Mouse (Mus musculus) 3T3-L1 (cell line): ENCODE data around the gene Atg9b.
"Not testable (repeated sequence)": the region's sequence is repeated elsewhere in the genome, so short reads cannot be mapped to it uniquely, and the experiment has no call there.

Experiments
- DNase-seq: peaks from one replicate; pipeline ENCODE4 v3.0.0-alpha.2; 2015; ENCODE audit warnings: low read depth, low spot score

Atg9b gene

DNA sequence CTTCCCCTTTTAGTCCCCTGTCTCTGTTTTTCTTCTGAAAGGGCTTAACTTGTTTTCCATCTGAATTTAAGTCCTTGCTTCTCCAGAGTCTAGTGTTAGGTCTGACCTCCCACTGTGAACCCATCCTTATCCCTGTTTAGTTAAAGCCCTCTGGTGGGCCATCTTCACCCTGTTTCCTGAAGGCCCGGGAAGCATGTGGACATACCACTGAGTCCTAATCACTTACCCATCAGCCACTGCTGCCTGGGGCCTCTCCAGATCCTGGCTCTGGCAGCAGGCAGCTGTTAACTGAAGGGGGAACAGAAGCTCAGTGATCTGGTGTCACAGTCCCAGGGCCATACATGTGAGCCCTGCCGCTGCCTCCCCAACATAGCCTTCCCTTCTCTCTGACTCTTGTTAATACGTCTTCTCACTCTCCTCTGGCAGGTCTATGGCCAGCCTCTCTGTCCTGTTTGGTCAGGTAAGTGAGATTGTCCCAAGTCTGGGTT is 13.5 kb upstream of the Atg9b start:
- no peak for DNase-seq

DNA sequence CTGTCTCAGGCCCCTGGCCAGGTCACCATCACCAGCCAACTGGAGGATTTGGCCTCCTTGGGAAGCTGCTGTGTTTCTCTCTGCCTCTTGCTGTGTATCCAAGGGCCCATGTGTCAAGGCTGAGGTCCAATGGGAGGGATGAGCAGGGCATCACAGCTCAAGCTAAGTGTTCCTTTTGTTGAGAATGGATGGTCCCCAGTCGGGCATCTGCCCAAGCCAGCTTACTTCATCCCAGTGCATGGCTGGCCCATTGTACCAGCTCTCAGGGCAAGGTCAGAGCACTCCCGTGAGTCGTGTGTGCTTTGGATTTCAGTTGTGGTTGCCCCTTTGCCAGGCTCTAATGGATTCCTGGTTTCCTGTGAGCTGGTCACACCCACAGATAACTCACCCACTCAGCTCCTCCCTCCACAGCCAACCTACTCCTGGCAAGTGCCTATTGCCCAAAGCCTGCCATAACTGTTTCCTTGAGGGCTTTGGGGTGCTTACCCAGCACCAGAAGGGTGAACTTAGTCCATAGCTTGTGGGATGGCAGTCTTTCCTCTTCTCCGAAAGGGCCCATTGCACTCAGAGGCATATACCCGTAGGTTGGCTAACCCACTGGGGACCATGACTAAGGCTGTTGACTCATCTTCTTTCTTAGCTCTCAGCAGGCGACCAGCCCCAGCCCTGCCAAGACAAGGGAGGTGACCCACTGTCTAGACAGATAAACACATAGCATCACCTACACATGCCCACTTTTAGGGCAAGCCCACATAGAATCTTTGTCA is 12.8 kb upstream of the Atg9b start:
- peak; percentile 95 for DNase-seq

DNA sequence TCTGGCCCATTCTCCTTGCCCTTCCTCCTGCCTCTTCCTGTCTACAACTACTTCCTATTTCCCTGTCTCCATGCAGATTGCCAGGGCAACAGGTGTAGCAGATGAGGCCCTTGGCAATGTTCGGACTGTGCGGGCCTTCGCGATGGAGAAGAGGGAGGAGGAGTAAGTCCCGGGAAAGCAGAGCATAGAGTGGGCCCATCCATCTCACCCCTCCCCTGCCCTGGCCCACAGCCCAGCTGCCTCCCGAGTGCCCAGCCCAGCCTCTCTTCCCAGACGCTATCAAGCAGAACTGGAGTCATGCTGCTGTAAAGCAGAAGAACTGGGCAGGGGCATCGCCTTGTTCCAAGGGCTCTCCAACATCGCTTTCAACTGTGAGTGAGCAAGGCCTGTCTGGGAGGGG is 10.0 kb upstream of the Atg9b start:
- DNase-seq: no peak

DNA sequence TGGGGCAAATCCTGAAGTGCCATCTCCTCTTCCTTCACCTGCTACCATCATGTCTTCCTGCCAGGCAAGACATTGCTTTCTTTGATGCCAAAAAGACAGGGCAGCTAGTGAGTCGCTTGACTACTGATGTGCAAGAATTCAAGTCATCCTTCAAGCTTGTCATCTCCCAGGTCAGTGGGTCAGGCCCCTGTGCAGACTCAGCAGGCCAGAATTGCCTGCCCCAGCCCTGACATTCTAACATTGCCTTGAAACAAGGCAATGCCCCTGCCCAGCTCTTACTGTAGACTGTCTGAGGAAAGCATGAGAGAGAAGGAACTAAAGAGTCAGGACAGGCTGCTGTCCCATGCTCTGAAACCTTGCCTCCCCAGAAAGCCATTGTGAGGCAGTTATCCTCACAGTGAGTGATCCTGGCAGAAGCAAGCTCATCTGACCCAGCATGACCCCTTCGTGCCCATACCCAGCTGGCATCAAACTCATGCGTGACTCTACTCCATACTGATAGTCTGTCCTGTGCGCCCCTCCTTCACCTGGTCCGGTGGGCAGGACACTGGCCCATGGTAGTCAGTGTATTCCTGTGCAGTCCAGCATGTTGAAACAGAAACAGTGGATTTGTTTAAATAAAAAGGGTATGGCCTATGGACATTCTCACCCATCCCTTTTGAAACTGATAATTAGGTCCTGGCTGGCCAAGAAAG is 9.1 kb upstream of the Atg9b start:
- peak; percentile 28 for DNase-seq

DNA sequence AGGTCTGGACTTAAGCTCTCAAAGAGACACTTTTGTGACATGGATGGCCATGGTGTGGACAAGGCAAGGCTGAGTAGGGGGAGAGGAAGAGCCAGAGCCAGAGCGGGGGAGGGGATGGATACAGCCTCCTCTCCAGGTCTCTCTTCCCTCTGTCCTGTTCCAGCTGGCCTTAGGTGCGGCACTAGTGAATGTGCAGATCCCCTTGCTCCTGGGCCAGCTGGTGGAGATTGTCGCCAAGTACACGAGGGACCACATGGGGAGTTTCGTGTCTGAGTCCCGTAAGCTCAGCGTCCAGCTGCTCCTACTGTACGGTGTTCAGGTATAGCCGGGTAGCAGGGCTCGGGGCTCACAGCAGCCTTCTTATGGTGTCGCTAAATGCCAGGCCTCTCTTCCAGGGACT is 8.4 kb upstream of the Atg9b start:
- DNase-seq: no peak

DNA sequence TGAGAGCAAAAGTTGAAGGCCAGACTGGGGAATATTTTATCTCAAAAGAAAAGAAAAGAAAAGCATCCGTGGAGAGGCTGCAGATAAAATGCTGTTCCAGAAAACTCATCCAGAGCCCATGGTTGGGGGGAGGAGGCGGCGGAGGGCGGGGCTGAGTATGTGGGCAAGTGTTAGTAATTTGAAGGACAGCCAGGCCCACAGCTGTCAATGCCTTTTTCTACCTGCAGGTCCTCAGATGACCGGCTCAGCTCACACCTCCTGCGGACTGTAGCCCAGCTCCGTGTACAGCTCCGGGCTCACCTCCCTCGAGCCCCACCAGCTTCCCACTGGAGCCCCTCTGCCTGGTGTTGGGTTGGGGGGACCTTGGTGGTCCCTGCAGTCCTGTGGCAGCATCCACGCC is 7.7 kb upstream of the Atg9b start:
- DNase-seq: no peak

DNA sequence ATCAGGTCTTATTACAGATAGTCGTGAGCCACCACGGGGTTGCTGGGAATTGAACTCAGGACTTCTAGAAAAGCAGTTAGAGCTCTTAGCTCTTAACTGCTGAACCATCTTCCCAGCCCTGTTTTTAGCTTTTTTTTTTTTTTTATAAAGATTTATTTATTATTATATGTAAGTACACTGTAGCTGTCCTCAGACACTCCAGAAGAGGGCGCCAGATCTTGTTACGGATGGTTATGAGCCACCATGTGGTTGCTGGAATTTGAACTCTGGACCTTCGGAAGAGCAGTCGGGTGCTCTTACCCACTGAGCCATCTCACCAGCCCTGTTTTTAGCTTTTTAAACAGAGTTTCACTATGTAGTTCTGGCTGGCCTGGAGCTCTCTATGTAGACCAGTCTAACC is 4.3 kb upstream of the Atg9b start:
- DNase-seq: not testable (repeated sequence)

DNA sequence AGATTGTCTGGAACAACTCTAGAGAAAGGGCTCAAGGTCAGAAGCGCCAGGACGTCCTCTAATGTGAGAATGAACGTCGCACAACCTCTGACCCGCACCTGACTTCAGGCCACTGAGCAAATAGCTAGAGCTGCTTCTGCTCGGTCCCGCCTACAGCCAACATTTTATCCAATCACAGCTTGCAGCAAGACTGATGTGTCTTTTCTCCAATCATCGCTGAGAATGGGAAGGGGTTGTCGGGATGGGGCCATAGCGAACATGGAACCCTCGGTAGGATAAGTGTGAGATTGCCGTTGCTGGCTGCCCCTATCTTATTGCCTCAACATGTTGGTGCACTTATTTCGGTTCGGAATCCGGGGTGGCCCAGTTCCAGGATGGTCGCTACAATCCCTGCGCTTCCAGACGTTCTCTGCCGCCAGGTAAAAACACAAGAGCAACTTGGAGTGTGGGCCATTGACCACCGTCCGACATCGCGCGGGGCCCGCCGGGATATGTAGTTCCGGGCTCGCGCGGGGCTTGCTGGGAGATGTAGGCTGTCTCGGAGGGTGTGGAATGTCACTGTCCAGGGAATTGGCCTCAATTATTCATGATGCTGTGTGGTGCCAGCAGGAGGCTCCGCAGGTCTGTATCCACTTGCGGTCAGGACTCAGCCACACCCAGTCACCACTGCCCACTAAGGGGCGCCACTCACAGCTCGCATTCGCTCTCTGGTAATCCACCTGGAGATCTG is 2.4 kb upstream of the Atg9b start:
- DNase-seq: peak; percentile 98

DNA sequence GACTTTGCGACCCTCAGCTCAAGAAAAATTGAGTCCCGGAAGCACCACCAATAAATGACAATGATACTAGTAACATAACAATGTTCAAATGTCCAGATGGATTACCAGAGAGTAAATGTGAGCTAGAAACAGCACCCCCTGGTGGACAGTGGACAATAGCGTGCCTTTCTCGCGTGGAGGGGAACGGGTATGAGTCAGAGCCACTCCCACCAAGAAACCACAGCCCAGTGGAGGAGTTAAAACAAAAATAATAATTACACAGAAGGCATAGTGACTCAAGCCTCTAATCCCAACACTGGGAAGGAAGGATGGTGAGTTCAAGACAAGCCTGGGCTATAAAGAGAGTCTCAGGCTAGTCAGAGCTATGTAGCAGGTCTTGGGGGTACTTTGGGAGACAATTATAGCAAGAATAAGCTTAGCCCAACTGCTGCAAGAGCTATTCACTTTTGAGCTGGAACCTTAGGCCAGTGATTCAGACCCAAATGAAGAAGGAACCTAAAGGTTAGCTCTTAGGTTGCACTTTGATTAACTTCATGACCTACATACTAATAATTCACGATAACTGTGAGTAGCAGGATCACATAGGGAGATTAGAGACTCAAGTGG is 1.6 kb upstream of the Atg9b start, which contains the start of gene Abcb8:
Abcb8 (plus strand) TSS at position 272 of the 606 bp plus-strand sequence.
- DNase-seq: peak; percentile 97

DNA sequence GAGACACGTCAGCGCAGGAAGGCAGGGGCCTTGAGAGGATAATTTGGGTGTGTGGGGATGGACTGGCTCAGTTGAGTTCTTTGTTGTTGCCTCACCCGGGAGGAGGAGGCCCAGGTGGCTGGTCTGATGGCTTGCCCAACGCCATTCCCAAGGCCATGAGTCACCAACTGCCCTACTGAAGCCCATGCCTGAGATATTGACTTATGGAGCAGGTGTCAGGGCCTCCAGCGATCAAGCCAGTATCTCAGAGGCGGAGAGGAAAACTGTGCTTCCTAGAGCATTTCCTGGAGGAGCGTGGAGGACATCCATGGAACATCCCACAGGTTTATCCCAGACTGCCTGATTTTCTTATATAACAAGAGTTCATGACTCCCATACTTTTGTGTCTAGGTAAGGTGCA is 781 bp upstream of the Atg9b start:
- DNase-seq: peak; percentile 58

DNA sequence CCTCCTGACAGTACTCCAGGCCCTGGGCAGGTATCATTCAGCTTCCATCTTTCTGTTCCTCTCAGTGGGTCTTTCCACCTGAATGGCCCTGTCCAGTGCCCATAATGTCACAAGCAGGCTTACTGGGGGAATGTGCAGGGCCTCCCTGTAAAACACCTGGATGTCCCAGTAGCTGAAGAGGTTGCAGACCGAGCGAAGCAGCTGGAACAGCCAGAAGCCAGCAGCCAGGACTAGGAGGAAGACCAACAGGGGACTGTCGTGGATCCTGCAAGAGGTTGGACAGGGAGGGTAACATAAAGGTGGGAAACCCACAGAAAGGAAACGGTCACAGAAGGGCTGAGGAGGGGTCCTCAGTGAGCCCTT is 2.3 kb downstream of the Atg9b start:
- no peak for DNase-seq

DNA sequence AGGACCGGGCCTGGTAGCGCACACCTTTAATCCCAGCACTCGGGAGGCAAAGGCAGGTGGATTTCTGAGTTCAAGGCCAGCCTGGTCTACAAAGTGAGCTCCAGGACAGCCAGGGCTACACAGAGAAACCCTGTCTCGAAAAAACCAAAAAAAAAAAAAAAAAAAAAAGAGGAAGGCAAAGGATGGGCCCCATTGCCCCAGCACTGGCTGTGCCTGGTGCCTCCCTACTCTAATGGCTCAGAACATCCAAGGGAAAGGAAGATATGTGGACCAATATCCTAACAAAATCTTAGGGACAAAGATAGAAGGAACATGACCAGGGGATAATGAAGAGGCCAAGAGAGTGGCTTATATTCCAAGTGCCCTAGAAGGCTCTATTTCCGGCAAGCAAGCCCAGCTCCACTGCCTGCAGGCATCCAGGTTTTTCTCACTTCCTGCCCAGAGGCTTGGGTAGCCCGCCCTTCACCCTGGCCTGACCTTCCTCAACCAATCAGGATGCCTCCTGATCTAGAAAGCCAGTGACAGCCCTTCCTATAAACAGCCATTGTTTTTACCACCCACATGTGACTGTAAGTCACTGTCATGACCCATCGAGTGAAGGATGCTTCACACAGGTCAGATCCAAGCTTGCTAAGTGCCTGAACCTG is 2.8 kb downstream of the Atg9b start:
- DNase-seq: peak; percentile 72

DNA sequence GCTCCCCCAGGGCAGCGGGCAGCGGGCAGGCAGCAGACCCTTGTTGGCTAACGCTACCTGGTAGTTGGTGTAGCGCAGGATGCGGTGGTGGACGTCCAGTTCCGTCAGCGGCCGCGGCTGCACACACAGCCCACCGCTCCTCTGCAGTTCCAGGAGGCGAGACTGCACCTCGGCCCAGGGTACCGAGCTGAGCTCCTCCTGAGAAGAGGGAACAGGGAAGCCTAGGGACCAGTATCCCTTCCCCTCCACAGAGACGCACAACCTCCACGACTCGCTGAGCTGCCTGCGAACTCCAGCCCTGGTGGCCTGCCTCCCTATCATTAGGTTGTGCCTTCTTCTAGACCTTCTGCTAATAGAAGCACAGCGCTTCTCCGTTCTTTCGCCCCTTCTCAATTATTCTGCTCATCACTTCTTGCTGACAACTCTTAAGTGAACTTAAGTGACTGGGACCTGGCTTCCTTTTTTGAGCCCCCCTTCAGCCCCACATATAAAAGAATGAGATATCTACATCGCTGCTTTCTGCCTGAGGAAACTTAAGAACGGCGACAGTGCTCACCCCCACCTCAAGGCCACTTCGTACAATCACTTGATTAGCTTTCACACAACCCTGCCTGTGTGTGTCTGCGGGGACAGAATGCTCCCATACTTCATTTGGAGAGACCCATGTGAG is 3.6 kb downstream of the Atg9b start:
- DNase-seq: no peak

DNA sequence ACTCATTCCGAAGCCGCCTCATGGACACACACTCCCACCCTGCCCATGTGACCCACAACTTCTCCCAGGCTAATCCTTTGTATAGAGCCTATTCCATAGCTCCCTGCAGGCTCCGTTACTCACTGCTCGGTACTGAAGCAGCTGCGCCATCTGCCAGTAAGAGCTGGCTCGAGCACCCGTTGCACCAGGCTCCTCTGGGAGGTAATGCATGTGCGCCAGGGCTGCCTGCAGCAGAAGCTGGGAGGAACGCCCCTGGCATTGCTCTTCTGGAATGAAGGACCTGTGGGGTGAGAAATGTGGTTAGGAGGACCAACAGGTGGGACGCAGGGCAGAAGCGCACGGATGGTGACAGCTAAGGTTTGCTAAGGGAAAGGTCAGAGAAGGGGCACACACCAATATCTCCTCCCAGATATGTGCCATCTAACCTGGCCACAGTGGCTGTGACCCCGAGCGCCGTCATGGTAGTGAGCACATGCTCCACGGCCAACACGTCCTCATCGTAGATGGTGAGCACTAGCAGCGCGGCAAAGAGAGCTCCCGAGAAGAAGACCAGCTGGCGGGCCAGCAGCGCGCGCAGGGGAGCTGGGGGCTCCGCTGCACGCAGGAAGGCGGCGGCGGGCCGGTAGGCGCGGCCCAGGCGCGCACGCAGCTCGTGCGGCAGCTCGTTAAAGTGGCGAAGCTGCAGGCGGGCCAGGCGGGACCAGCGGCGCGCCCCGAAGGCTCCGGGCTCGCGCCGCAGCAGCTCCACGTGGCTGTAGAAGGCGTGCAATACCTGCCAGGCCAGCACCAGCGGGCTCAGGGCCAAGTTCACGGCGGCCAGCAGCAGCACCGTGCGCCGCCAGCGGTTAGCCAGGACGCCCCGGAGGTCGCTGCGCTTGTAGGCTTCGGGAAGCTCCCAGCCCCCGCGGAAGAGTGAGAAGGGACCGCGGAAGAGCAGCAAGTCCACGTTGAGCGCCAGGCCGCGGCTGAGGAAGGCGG is 4.4 kb downstream of the Atg9b start:
- DNase-seq: no peak

DNA sequence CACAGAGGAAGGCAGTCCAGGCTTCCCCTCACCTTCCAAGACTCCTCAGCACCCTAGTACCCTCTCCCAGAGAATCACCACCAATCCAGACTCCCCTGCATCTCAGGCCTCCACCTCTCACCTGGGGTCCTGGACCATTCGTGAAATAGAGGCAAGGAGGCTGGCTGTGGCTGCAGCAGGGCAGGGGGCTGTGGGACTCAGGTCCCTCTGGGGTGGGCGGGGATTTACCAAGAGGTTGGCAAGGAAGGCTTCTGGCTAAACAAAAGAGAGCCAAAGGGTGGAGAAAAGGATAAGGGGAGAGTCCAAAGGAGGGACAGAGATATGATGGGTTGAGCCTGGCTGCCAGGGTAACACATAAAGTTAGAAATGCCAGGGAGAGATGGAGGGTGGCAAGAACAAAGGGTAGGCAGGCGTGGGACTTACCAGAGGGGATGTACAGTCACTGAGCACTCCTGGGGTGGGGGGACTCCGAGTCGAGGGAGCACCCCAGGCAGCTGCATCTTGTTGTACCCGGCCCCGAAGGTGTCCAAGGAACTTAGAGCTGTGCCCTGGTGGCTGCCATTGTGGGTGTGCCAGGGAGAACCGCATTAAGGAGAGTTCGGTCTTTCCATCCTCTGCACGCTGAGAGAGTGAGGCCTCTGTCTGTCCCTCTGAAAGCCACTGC is 5.9 kb downstream of the Atg9b start:
- DNase-seq: no peak

DNA sequence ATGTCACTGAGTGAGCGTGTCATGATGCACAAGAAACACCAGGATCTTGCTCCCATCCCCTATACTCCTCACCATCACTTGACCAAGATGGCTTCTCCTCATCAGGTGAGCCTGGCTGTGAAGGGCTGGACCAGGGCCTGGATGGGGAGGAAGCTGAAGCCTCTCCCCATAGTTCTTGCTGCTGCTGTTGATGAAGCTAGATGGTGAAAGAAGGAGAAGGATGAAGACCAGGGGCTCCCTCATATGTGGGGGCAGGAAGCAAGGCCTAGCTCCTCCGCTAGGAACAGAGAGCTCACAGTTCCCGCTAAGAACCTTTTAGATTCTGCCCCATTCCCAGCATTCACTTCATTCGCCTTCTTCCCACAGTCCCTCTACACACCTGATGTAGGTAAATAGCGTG is 6.6 kb downstream of the Atg9b start:
- no peak for DNase-seq

DNA sequence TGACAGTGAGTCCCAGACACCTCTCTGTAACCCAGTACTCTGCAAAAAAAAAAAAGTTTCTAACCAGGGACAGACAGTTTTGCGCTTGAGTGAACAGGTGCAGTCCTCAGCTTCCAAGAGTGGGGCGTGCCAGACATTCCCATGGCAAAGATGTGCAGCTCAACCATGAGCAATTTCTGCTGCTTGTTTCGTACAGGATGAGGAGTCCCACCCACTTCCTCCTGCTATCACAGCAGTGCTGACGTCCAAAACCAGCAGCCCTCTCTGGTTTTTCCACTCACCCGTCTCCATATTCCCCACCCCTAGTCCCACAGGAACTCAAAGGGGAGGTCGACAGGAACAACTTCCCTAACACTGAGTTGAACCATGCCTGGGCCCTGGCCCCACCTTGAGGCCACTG is 7.5 kb downstream of the Atg9b start:
- DNase-seq: no peak

DNA sequence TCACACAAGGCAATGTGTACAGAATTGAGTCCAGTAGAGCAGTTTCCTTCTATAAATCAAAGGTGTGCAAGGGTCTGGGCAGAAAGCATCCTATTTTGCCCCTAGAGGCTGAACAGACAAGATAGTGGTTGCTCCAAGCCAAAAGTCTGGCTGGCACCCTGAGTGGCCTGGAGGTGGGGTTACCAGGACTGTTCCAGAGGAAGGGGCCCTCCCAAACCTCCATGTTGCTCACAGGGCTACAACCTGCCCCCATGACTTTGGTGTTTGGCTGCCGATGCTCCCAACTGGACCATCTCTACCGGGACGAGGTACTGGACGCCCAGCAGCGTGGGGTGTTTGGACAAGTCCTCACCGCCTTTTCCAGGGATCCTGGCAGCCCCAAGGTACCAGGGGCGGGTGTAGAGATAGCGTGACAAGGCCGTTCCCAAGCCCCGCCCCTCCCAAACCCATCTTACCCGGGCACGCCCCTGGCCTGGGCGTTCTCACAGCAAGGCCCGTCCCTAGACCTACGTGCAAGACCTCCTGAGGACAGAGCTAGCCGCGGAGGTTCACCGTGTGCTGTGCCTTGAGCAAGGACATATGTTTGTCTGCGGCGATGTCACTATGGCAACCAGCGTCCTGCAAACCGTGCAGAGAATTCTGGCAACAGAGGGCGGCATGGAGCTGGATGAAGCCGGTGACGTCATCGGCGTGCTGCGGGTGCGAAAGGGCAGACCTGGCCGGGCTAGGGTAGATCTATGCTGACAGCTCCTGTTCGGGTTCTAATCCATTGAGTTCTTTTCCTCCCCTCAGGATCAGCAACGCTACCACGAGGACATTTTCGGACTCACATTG is 8.7 kb downstream of the Atg9b start:
- DNase-seq: peak; percentile 59
